Mouse (Mus musculus): ENCODE measurements around the gene Cbarp. TPM values are rescaled to one million over a fixed set of nuclear protein-coding genes. Genes with fewer than 3 reads are reported as not detected.
A peak's percentile ranks its signal among the peaks of the same experiment; 100 is the strongest.

Gene Cbarp
- polyA plus RNA-seq (2015; fragmentation: Nextera tagmentation; extraction: Ambion mirVana): 0.44 and 0.65 TPM in 2 replicates

- peak within 1 kb of the TSS; percentile 75 for H3K4me3 ChIP-seq (ENCODE audit: low read depth, low read length)
- peaks cover 48% of the 10 kb centered on the region for H3K27me3 ChIP-seq (ENCODE audit: control insufficient read depth, insufficient read depth, low read depth, low read length)
- 64% methylated on average over 10 of the region's 10 CpGs for WGBS (ENCODE audit: insufficient replicate concordance)
- peaks cover 72% of the 10 kb centered on the region for H3K4me1 ChIP-seq (ENCODE audit: control insufficient read depth, low read depth, low read length)
- no peak for ATAC-seq (ENCODE audit: low read depth)
- H3K36me3 ChIP-seq (ENCODE audit: control insufficient read depth, insufficient read depth): peaks cover 16% of the 10 kb centered on the region
- H3K27ac ChIP-seq (ENCODE audit: low read length): peak within 1 kb of the TSS; percentile 87
- peak within 1 kb of the TSS; percentile 93 for H3K4me2 ChIP-seq (ENCODE audit: low read depth, low read length)
- no peaks in the 10 kb centered on the region for H3K9me3 ChIP-seq (replicated peaks; ENCODE audit: control insufficient read depth, low read length)
- peak within 1 kb of the TSS; percentile 67 for H3K9ac ChIP-seq (ENCODE audit: low read depth, low read length)
Measured at GRCm38 (mm10) chr10:80140666-80141035, at the start of gene Cbarp. Gene Cbarp (minus strand): TSS chr10:80140835.

- Histone ChIP-seq H3K4me3 (ENCODE audit: low read depth, low read length) (peak overlapping the region; percentile 33), H3K9ac (ENCODE audit: low read depth, low read length) (no peak overlapping the region), H3K27ac (ENCODE audit: low read length) (no peak overlapping the region), H3K27me3 (ENCODE audit: control insufficient read depth, insufficient read depth, low read depth, low read length) (peaks cover 79% of the 10 kb centered on the region), H3K36me3 (ENCODE audit: control insufficient read depth, insufficient read depth) (no peaks in the 10 kb centered on the region), H3K9me3 (replicated peaks; ENCODE audit: control insufficient read depth, low read length) (no peaks in the 10 kb centered on the region), H3K4me1 (ENCODE audit: control insufficient read depth, low read depth, low read length) (peaks cover 3% of the 10 kb centered on the region; the same call in 1 of the 2 replicates), H3K4me2 (ENCODE audit: low read depth, low read length) (peak overlapping the region; percentile 55)
- WGBS (ENCODE audit: insufficient replicate concordance): 5% methylated on average over 21 of the region's 21 CpGs
- ATAC-seq (ENCODE audit: low read depth): no peak
Measured at GRCm38 (mm10) chr10:80189999-80190398, 49.4 kb upstream of the Cbarp start.

- H3K4me2 ChIP-seq (ENCODE audit: low read depth, low read length): no peak overlapping the region
- no peaks in the 10 kb centered on the region for H3K9me3 ChIP-seq (replicated peaks; ENCODE audit: control insufficient read depth, low read length)
- no peak overlapping the region for H3K4me3 ChIP-seq (ENCODE audit: low read depth, low read length)
- no peak overlapping the region for H3K27ac ChIP-seq (ENCODE audit: low read length)
- no peak overlapping the region for H3K9ac ChIP-seq (ENCODE audit: low read depth, low read length)
- no peak for ATAC-seq (ENCODE audit: low read depth)
- H3K4me1 ChIP-seq (ENCODE audit: control insufficient read depth, low read depth, low read length): peaks cover 3% of the 10 kb centered on the region; the same call in 1 of the 2 replicates
- no peaks in the 10 kb centered on the region for H3K36me3 ChIP-seq (ENCODE audit: control insufficient read depth, insufficient read depth)
- H3K27me3 ChIP-seq (ENCODE audit: control insufficient read depth, insufficient read depth, low read depth, low read length): peaks cover 81% of the 10 kb centered on the region
- WGBS (ENCODE audit: insufficient replicate concordance): 70% methylated on average over 15 of the region's 15 CpGs
Measured at GRCm38 (mm10) chr10:80188453-80189024, 47.9 kb upstream of the Cbarp start.

DNA sequence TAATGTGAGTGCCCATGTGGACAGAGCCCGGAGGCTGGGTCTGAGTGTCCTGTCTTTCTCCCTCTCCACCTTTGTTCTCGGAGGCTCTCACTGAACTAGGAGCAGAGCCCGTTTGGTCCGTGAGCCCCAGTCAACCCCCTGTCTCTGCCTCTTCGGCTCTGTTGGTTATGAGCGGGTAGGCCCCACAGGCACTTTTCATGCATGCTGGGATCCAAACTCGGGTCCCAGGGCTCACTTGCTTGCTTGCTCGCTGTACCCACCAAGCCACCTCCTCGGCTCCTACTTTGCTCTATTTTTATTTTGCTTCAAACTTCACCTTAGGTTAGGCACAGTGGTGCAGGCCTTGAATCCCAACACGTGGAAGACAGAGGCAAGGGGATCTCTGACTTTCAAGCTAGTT lies 47.1 kb upstream of the Cbarp start:
- H3K9ac ChIP-seq (ENCODE audit: low read depth, low read length): no peak overlapping the region
- 71% methylated on average over 10 of the region's 10 CpGs for WGBS (ENCODE audit: insufficient replicate concordance)
- H3K9me3 ChIP-seq (replicated peaks; ENCODE audit: control insufficient read depth, low read length): no peaks in the 10 kb centered on the region
- no peak overlapping the region for H3K4me2 ChIP-seq (ENCODE audit: low read depth, low read length)
- H3K36me3 ChIP-seq (ENCODE audit: control insufficient read depth, insufficient read depth): no peaks in the 10 kb centered on the region
- H3K4me1 ChIP-seq (ENCODE audit: control insufficient read depth, low read depth, low read length): peaks cover 3% of the 10 kb centered on the region; the same call in 1 of the 2 replicates
- H3K27me3 ChIP-seq (ENCODE audit: control insufficient read depth, insufficient read depth, low read depth, low read length): peaks cover 75% of the 10 kb centered on the region
- no peak overlapping the region for H3K4me3 ChIP-seq (ENCODE audit: low read depth, low read length)
- no peak overlapping the region for H3K27ac ChIP-seq (ENCODE audit: low read length)
- ATAC-seq (ENCODE audit: low read depth): no peak

- Histone ChIP-seq H3K27me3 (ENCODE audit: control insufficient read depth, insufficient read depth, low read depth, low read length) (peaks cover 64% of the 10 kb centered on the region), H3K9ac (ENCODE audit: low read depth, low read length) (no peak overlapping the region), H3K4me3 (ENCODE audit: low read depth, low read length) (no peak overlapping the region), H3K36me3 (ENCODE audit: control insufficient read depth, insufficient read depth) (no peaks in the 10 kb centered on the region), H3K4me2 (ENCODE audit: low read depth, low read length) (no peak overlapping the region), H3K27ac (ENCODE audit: low read length) (no peak overlapping the region), H3K4me1 (ENCODE audit: control insufficient read depth, low read depth, low read length) (peaks cover 3% of the 10 kb centered on the region; the same call in 1 of the 2 replicates), H3K9me3 (replicated peaks; ENCODE audit: control insufficient read depth, low read length) (no peaks in the 10 kb centered on the region)
- no peak for ATAC-seq (ENCODE audit: low read depth)
- 28% methylated on average over 27 of the region's 27 CpGs for WGBS (ENCODE audit: insufficient replicate concordance)
Measured at GRCm38 (mm10) chr10:80186649-80187048, 46.0 kb upstream of the Cbarp start.

- H3K27ac ChIP-seq (ENCODE audit: low read length): no peak overlapping the region
- H3K27me3 ChIP-seq (ENCODE audit: control insufficient read depth, insufficient read depth, low read depth, low read length): peaks cover 61% of the 10 kb centered on the region
- no peaks in the 10 kb centered on the region for H3K9me3 ChIP-seq (replicated peaks; ENCODE audit: control insufficient read depth, low read length)
- H3K4me3 ChIP-seq (ENCODE audit: low read depth, low read length): no peak overlapping the region
- no peak for ATAC-seq (ENCODE audit: low read depth)
- whole genome bisulfite sequencing (ENCODE audit: insufficient replicate concordance): 72% methylated on average over 7 of the region's 7 CpGs
- no peak overlapping the region for H3K9ac ChIP-seq (ENCODE audit: low read depth, low read length)
- no peaks in the 10 kb centered on the region for H3K36me3 ChIP-seq (ENCODE audit: control insufficient read depth, insufficient read depth)
- peaks cover 8% of the 10 kb centered on the region for H3K4me1 ChIP-seq (ENCODE audit: control insufficient read depth, low read depth, low read length)
- H3K4me2 ChIP-seq (ENCODE audit: low read depth, low read length): no peak overlapping the region
Measured at GRCm38 (mm10) chr10:80182547-80182946, 41.9 kb upstream of the Cbarp start.

GRCm38 (mm10) chr10:80180823-80181222 lies 40.2 kb upstream of the Cbarp start:
- Histone ChIP-seq H3K27me3 (ENCODE audit: control insufficient read depth, insufficient read depth, low read depth, low read length) (peaks cover 44% of the 10 kb centered on the region), H3K4me3 (ENCODE audit: low read depth, low read length) (no peak overlapping the region), H3K9me3 (replicated peaks; ENCODE audit: control insufficient read depth, low read length) (no peaks in the 10 kb centered on the region), H3K4me1 (ENCODE audit: control insufficient read depth, low read depth, low read length) (peaks cover 8% of the 10 kb centered on the region), H3K9ac (ENCODE audit: low read depth, low read length) (no peak overlapping the region), H3K27ac (ENCODE audit: low read length) (no peak overlapping the region), H3K4me2 (ENCODE audit: low read depth, low read length) (no peak overlapping the region), H3K36me3 (ENCODE audit: control insufficient read depth, insufficient read depth) (no peaks in the 10 kb centered on the region)
- ATAC-seq (ENCODE audit: low read depth): no peak
- 59% methylated on average over 5 of the region's 5 CpGs for WGBS (ENCODE audit: insufficient replicate concordance)

- H3K27ac ChIP-seq (ENCODE audit: low read length): no peak overlapping the region
- ATAC-seq (ENCODE audit: low read depth): no peak
- H3K9ac ChIP-seq (ENCODE audit: low read depth, low read length): no peak overlapping the region
- H3K4me1 ChIP-seq (ENCODE audit: control insufficient read depth, low read depth, low read length): peaks cover 8% of the 10 kb centered on the region
- no peak overlapping the region for H3K4me2 ChIP-seq (ENCODE audit: low read depth, low read length)
- H3K9me3 ChIP-seq (replicated peaks; ENCODE audit: control insufficient read depth, low read length): no peaks in the 10 kb centered on the region
- no peak overlapping the region for H3K4me3 ChIP-seq (ENCODE audit: low read depth, low read length)
- H3K36me3 ChIP-seq (ENCODE audit: control insufficient read depth, insufficient read depth): no peaks in the 10 kb centered on the region
- 49% methylated on average over 6 of the region's 6 CpGs for WGBS (ENCODE audit: insufficient replicate concordance)
- H3K27me3 ChIP-seq (ENCODE audit: control insufficient read depth, insufficient read depth, low read depth, low read length): peaks cover 41% of the 10 kb centered on the region
Measured at GRCm38 (mm10) chr10:80180288-80180687, 39.7 kb upstream of the Cbarp start.

DNA sequence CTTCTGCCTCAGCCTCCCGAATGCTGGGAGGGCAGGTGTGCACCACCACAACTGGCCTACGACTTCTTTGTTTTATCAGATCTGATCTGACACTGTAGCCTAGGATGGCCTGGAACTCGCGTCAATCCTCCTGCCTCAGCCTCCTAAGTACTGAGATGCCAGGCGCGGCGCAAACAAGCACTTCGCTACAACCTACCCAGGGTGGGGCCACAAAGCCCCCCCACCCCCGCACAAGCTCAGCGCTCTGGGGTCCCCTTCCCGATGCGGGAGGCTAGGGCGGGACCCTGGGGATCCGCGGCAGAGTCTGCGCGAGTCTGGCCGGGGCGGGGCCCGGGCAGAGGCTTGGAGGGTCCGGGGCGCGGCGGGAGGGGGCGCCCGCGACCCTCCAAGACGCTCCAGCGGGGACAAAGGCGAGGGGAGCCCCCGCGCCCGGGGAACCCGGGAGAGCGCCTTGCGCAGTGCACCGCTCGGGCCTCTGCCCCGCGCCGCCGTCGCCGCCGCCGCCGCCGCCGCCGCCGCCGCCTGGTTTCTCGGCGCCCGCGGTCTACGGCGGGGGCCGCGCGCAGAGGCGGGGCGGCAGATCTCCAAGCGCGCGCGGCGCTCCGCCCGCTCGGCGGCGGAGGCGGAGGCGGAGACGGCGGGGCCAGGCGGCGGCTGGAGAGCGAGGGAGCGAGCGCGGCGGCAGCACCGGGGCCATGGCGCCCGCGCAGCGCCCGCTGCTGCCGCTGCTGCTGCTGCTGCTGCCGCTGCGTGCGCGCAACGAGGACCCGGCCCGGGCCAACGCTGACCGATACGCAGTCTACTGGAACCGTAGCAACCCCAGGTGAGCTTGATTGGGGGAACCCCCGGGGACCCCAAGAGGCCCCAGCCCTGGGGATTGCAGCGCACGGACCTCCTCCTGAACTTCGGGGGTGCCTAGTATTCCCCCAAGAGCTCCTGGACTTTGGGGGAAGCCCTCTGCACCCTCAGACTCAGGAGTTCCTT lies 38.7 kb upstream of the Cbarp start, which contains the start of gene Efna2:
Gene Efna2, plus strand, starts transcription at position 415 of the 984 bp plus-strand sequence.
- peaks cover 36% of the 10 kb centered on the region for H3K27me3 ChIP-seq (ENCODE audit: control insufficient read depth, insufficient read depth, low read depth, low read length)
- H3K9ac ChIP-seq (ENCODE audit: low read depth, low read length): peak within 1 kb of the TSS; percentile 38; the same call in 1 of the 2 replicates
- no peaks in the 10 kb centered on the region for H3K9me3 ChIP-seq (replicated peaks; ENCODE audit: control insufficient read depth, low read length)
- no peaks in the 10 kb centered on the region for H3K36me3 ChIP-seq (ENCODE audit: control insufficient read depth, insufficient read depth)
- peak within 1 kb of the TSS; percentile 54 for H3K4me3 ChIP-seq (ENCODE audit: low read depth, low read length)
- H3K4me2 ChIP-seq (ENCODE audit: low read depth, low read length): peak within 1 kb of the TSS; percentile 66
- WGBS (ENCODE audit: insufficient replicate concordance): 2% methylated on average over 75 of the region's 106 CpGs
- H3K4me1 ChIP-seq (ENCODE audit: control insufficient read depth, low read depth, low read length): peaks cover 13% of the 10 kb centered on the region
- H3K27ac ChIP-seq (ENCODE audit: low read length): no peak within 1 kb of the TSS
- ATAC-seq (ENCODE audit: low read depth): 0 out of 2 replicates have a peak, but pooled peaks have one; percentile 7

Data from liver, embryonic 16.5 days (tissue).